Mouse (Mus musculus) right cerebral cortex, postnatal 4 days (tissue): ENCODE measurements around the gene Zfp385b.
A peak's percentile ranks its signal among the peaks of the same experiment; 100 is the strongest.

Experiments used
- DNase-seq: peaks from one replicate; pipeline ENCODE4 v3.0.0-alpha.2; 2022

The Zfp385b gene

GRCm38 (mm10) chr2:77514476-77514875 lies 305.0 kb downstream of the Zfp385b start:
- DNase-seq, result no peak

GRCm38 (mm10) chr2:77508731-77509130 lies 310.7 kb downstream of the Zfp385b start:
- DNase-seq, result no peak

GRCm38 (mm10) chr2:77506308-77506707 lies 313.1 kb downstream of the Zfp385b start:
- DNase-seq, result no peak

GRCm38 (mm10) chr2:77505614-77506013 lies 313.8 kb downstream of the Zfp385b start:
- DNase-seq, result no peak

- DNase-seq, result no peak
These were observed 315.6 kb downstream of the Zfp385b start for GRCm38 (mm10) chr2:77503674-77504351.

GRCm38 (mm10) chr2:77503217-77503616 lies 316.2 kb downstream of the Zfp385b start:
- DNase-seq, result no peak

GRCm38 (mm10) chr2:77502458-77502857 lies 317.0 kb downstream of the Zfp385b start:
- no peak for DNase-seq

GRCm38 (mm10) chr2:77500480-77500879 lies 319.0 kb downstream of the Zfp385b start:
- no peak for DNase-seq

- DNase-seq, result no peak
These were observed 321.1 kb downstream of the Zfp385b start for GRCm38 (mm10) chr2:77498379-77498778.

- DNase-seq, result no peak
These were observed 321.5 kb downstream of the Zfp385b start for GRCm38 (mm10) chr2:77497942-77498341.

GRCm38 (mm10) chr2:77496071-77496470 lies 323.4 kb downstream of the Zfp385b start:
- no peak for DNase-seq

GRCm38 (mm10) chr2:77495344-77495743 lies 324.1 kb downstream of the Zfp385b start:
- no peak for DNase-seq

- DNase-seq, result no peak
These were observed 325.7 kb downstream of the Zfp385b start for GRCm38 (mm10) chr2:77493695-77494094.

- DNase-seq, result no peak
These were observed 332.3 kb downstream of the Zfp385b start for GRCm38 (mm10) chr2:77487151-77487550.

- DNase-seq, result no peak
These were observed 338.2 kb downstream of the Zfp385b start for GRCm38 (mm10) chr2:77481274-77481673.

- DNase-seq, result no peak
These were observed 341.9 kb downstream of the Zfp385b start for GRCm38 (mm10) chr2:77477536-77477935.

GRCm38 (mm10) chr2:77476444-77476843 lies 343.0 kb downstream of the Zfp385b start:
- no peak for DNase-seq

- DNase-seq, result no peak
These were observed 347.1 kb downstream of the Zfp385b start for GRCm38 (mm10) chr2:77472254-77472837.

GRCm38 (mm10) chr2:77470716-77471115 lies 348.7 kb downstream of the Zfp385b start:
- no peak for DNase-seq

GRCm38 (mm10) chr2:77461413-77461812 lies 358.0 kb downstream of the Zfp385b start:
- DNase-seq, result no peak

GRCm38 (mm10) chr2:77460011-77460410 lies 359.4 kb downstream of the Zfp385b start:
- no peak for DNase-seq

GRCm38 (mm10) chr2:77458431-77458830 lies 361.0 kb downstream of the Zfp385b start:
- no peak for DNase-seq

- no peak for DNase-seq
These were observed 362.3 kb downstream of the Zfp385b start for GRCm38 (mm10) chr2:77457120-77457519.

- DNase-seq, result peak; percentile 53
These were observed 362.8 kb downstream of the Zfp385b start for GRCm38 (mm10) chr2:77456602-77457001.
